Mouse (Mus musculus) kidney, embryonic 15.5 days (tissue): ENCODE data around the gene Cldn13. TPM values are rescaled to one million over a fixed set of nuclear protein-coding genes. Genes with fewer than 3 reads are reported as not detected.

Source experiments
- ATAC-seq: fragments of 200-750 bp; cut with Nextera tagmentation; replicated peaks from 2 replicates; pipeline ENCODE4 v1.8.0; 2017; ENCODE audit warnings: moderate TSS enrichment; ENCODE audit not compliant: low FRiP score
- H3K27ac ChIP-seq: fragments of 300-500 bp; sonication (generic); 2 replicates; pipeline ENCODE4 v1.5.1; 2015; ENCODE audit warnings: mild to moderate bottlenecking, inconsistent platforms
- H3K27me3 ChIP-seq: fragments of 300-500 bp; sonication (generic); 2 replicates; pipeline ENCODE4 v1.6.1; 2015; ENCODE audit warnings: inconsistent platforms
- H3K36me3 ChIP-seq: fragments of 300-500 bp; sonication (generic); 2 replicates; pipeline ENCODE4 v1.6.1; 2015; ENCODE audit warnings: inconsistent platforms
- H3K4me1 ChIP-seq: fragments of 300-500 bp; sonication (generic); 2 replicates; pipeline ENCODE4 v1.6.1; 2015; ENCODE audit warnings: inconsistent platforms
- H3K4me2 ChIP-seq: fragments of 300-500 bp; sonication (generic); 2 replicates; pipeline ENCODE4 v1.6.1; 2015; ENCODE audit warnings: moderate library complexity, mild to moderate bottlenecking, inconsistent platforms
- H3K4me3 ChIP-seq: fragments of 300-500 bp; sonication (generic); replicated peaks from 2 replicates; pipeline ENCODE4 v1.5.1; 2015; ENCODE audit warnings: mild to moderate bottlenecking, inconsistent platforms
- H3K9ac ChIP-seq: fragments of 300-500 bp; sonication (generic); 2 replicates; pipeline ENCODE4 v1.6.1; 2015; ENCODE audit warnings: mild to moderate bottlenecking, inconsistent platforms
- H3K9me3 ChIP-seq: fragments of 300-500 bp; sonication (generic); replicated peaks from 2 replicates; pipeline ENCODE4 v1.6.1; 2016; ENCODE audit warnings: inconsistent platforms
- WGBS: fragments of 180-500 bp; shearing (Covaris S2); methylation state at CpG from one replicate; pipeline ENCODE4 v1.1.7; 2015; ENCODE audit warnings: mixed read lengths; 5-methylcytosine and 5-hydroxymethylcytosine counted together
- polyA plus RNA-seq: library from polyadenylated mRNA; unstranded; fragments of >200 nt; fragmentation: Nextera tagmentation; extraction: Ambion mirVana; gene quantifications from 2 replicates; pipeline ENCODE4 v1.2.1, GENCODE M21; 2015

The Cldn13 gene
- polyA plus RNA-seq, 1 experiment from 2014 or later = 5.1 TPM

DNA sequence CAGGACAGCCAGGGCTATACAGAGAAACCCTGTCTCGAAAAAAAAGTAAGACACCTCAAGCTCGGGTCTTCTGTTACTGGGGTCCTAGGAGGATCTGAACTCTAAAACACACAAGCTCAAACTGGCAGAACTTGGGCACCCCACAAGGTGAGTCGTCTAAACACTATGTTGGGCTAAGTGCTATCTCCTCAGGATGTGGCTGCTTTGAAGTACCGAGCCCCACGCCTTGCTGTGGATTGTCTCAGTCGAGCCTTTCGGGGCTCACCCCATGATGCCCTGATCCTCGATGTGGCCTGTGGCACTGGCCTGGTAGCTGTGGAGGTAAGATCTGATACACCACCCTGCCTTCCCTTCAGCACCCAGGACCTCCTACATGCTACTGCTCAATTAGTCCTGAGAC is 18.0 kb upstream of the Cldn13 start:
- H3K36me3 ChIP-seq = peaks cover 19% of the 10 kb centered on the region; the same call in 1 of the 2 replicates
- no peaks in the 10 kb centered on the region for H3K9me3 ChIP-seq
- 90% methylated on average over 8 of the region's 8 CpGs for WGBS
- peak overlapping the region; percentile 74 for H3K4me2 ChIP-seq
- peaks cover 15% of the 10 kb centered on the region for H3K4me1 ChIP-seq
- no peak overlapping the region for H3K9ac ChIP-seq
- ATAC-seq = no peak
- peak overlapping the region; percentile 82 for H3K4me3 ChIP-seq
- no peak overlapping the region for H3K27ac ChIP-seq
- H3K27me3 ChIP-seq = no peaks in the 10 kb centered on the region

- H3K27ac ChIP-seq = peak overlapping the region; percentile 90
- WGBS = 45% methylated on average over 9 of the region's 9 CpGs
- no peaks in the 10 kb centered on the region for H3K27me3 ChIP-seq
- peaks cover 19% of the 10 kb centered on the region; the same call in 1 of the 2 replicates for H3K36me3 ChIP-seq
- ATAC-seq = peak; percentile 44
- peak overlapping the region; percentile 74 for H3K4me2 ChIP-seq
- H3K9ac ChIP-seq = peak overlapping the region; percentile 83
- peak overlapping the region; percentile 82 for H3K4me3 ChIP-seq
- no peaks in the 10 kb centered on the region for H3K9me3 ChIP-seq
- peaks cover 15% of the 10 kb centered on the region for H3K4me1 ChIP-seq
These were observed 17.6 kb upstream of the Cldn13 start for GRCm38 (mm10) chr5:134932903-134933276.

DNA sequence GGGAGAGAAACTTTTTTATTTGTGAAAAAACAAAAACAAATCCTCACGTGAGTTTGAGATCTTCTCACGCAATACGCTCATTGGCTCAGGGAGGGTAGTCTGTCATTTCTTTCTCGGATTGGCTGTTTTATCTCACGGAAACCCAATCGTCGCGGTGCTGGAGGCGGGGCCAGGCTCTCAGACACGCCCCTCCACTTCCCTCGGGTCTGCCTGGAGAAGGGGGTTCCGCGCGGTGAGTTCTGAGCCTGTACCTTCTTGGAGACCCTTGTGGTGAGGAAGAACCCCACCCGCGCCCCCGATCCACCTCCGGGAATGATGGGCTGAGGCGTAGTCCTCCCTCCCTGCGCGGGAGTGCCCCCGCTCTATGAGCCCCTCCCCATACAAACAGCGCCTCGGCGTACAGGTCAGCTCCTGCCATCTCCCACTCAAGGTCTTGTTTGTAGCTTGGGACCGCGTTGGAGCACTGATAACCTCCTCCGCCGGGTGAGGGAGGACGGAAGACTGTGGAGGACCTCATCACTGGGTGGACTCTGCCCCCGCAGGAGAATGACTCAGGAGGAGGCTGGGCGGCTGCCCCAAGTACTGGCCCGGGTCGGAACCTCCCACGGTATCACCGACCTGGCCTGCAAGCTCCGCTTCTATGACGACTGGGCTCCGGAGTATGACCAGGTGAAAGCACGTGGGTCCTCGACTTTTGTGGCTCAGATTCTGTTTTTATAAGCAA is 17.0 kb upstream of the Cldn13 start, which contains the start of gene Mettl27:
Mettl27 (plus strand) TSS at position 190 of the 724 bp plus-strand sequence.
- peak within 1 kb of the TSS; percentile 90 for H3K27ac ChIP-seq
- ATAC-seq = peak; percentile 96
- no peaks in the 10 kb centered on the region for H3K27me3 ChIP-seq
- H3K9me3 ChIP-seq = no peaks in the 10 kb centered on the region
- H3K4me1 ChIP-seq = peaks cover 15% of the 10 kb centered on the region
- peaks cover 19% of the 10 kb centered on the region; the same call in 1 of the 2 replicates for H3K36me3 ChIP-seq
- peak within 1 kb of the TSS; percentile 83 for H3K9ac ChIP-seq
- peak within 1 kb of the TSS; percentile 82 for H3K4me3 ChIP-seq
- H3K4me2 ChIP-seq = peak within 1 kb of the TSS; percentile 74
- under 1% methylated on average over 41 of the region's 41 CpGs for WGBS

- WGBS = 86% methylated on average over 2 of the region's 2 CpGs
- Histone ChIP-seq H3K27ac (no peak overlapping the region), H3K4me2 (no peak overlapping the region), H3K27me3 (no peaks in the 10 kb centered on the region), H3K9me3 (no peaks in the 10 kb centered on the region), H3K36me3 (peaks cover 14% of the 10 kb centered on the region; the same call in 1 of the 2 replicates), H3K9ac (no peak overlapping the region), H3K4me3 (no peak overlapping the region), H3K4me1 (peaks cover 15% of the 10 kb centered on the region)
- no peak for ATAC-seq
These were observed 14.7 kb upstream of the Cldn13 start for GRCm38 (mm10) chr5:134929988-134930387.

- no peak overlapping the region for H3K4me2 ChIP-seq
- no peaks in the 10 kb centered on the region for H3K9me3 ChIP-seq
- H3K4me3 ChIP-seq = no peak overlapping the region
- H3K9ac ChIP-seq = no peak overlapping the region
- no peak for ATAC-seq
- WGBS = 61% methylated on average over 4 of the region's 4 CpGs
- no peaks in the 10 kb centered on the region for H3K27me3 ChIP-seq
- H3K4me1 ChIP-seq = 0 out of 2 replicates have a peak, but pooled peaks cover 2% of the 10 kb centered on the region
- H3K36me3 ChIP-seq = no peaks in the 10 kb centered on the region
- no peak overlapping the region for H3K27ac ChIP-seq
These were observed 11.4 kb upstream of the Cldn13 start for GRCm38 (mm10) chr5:134926726-134927125.

DNA sequence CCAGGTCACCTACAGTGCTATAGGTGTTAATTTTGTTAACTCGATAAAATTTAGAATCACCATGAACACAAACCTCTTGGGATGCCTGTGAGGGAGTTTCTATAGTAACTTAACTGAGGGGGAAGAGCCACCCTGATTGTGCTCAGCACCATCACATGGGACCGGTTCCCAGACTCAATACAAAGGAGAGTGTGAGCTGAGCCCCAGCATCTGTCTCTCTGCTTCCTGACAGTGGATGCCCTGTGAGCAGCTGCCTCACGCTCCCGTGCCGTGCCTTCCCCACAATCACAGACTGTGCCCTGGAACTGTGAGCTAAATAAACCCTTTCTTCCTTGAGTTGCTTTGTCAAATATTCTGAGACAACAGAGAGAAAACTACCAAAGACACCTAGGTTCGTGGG is 7.8 kb upstream of the Cldn13 start:
- 72% methylated on average over 6 of the region's 6 CpGs for WGBS
- H3K27me3 ChIP-seq = no peaks in the 10 kb centered on the region
- no peak overlapping the region for H3K27ac ChIP-seq
- H3K9me3 ChIP-seq = no peaks in the 10 kb centered on the region
- no peaks in the 10 kb centered on the region for H3K4me1 ChIP-seq
- no peak overlapping the region for H3K9ac ChIP-seq
- no peaks in the 10 kb centered on the region for H3K36me3 ChIP-seq
- H3K4me2 ChIP-seq = no peak overlapping the region
- no peak overlapping the region for H3K4me3 ChIP-seq
- no peak for ATAC-seq

GRCm38 (mm10) chr5:134921106-134921505 is 5.8 kb upstream of the Cldn13 start:
- WGBS = 94% methylated on average over 8 of the region's 8 CpGs
- no peak overlapping the region for H3K4me2 ChIP-seq
- H3K9me3 ChIP-seq = no peaks in the 10 kb centered on the region; the same call in 1 of the 2 replicates
- H3K9ac ChIP-seq = no peak overlapping the region
- no peak overlapping the region for H3K27ac ChIP-seq
- H3K4me3 ChIP-seq = no peak overlapping the region
- ATAC-seq = no peak
- H3K36me3 ChIP-seq = no peaks in the 10 kb centered on the region
- no peaks in the 10 kb centered on the region for H3K27me3 ChIP-seq
- no peaks in the 10 kb centered on the region for H3K4me1 ChIP-seq

DNA sequence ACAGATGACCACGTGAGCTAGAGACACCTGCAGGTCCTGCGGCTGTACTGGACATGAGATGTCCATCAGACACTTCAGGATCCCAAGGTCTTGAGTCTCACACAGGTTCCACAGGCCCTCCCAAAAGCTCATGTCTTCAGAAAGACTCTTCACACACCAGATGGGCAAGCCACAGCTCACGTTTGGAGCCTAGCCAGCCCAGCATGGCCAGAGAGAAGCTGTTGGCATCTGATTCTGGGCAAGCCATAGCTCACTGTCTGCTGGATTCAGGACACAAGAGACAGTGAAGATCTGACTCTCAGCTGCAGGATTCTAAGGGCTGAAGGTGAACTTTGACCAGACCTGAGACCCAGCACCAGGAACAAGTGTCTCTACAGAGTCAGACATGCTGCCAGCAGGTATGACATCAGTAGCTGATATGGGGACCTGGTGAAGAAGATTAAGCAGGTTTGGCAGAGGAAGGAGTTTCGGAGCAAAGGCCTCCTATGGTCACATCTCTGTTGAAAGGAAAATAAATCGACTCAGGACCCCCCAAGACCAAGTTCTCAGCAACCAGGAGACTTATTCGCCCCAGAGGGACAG is 4.9 kb upstream of the Cldn13 start:
- H3K27ac ChIP-seq = no peak overlapping the region
- 75% methylated on average over 6 of the region's 6 CpGs for WGBS
- H3K27me3 ChIP-seq = no peaks in the 10 kb centered on the region
- no peak overlapping the region for H3K9ac ChIP-seq
- ATAC-seq = no peak
- H3K4me1 ChIP-seq = no peaks in the 10 kb centered on the region
- no peak overlapping the region for H3K4me2 ChIP-seq
- H3K4me3 ChIP-seq = no peak overlapping the region
- H3K9me3 ChIP-seq = no peaks in the 10 kb centered on the region; the same call in 1 of the 2 replicates
- no peaks in the 10 kb centered on the region for H3K36me3 ChIP-seq

DNA sequence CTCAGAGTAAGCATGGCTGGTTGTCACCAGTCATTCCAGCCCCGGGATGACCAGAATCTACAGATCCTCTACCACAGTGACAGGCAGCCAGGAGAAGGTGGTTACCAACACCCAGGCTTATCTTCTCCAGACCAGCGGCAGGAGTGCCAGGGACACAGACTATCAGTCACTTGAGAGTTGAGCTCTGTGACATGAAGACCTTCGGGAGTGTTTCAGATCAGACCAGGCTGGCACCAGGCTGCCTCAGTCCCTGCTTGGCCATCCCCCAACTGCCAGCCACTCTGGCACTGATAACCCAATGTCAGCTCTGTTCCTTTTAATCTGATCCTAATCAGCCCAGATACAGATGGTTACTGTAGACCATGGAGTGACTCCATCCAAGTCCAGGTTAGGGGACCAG is 3.8 kb upstream of the Cldn13 start:
- no peak overlapping the region for H3K4me3 ChIP-seq
- no peak overlapping the region for H3K27ac ChIP-seq
- no peaks in the 10 kb centered on the region; the same call in 1 of the 2 replicates for H3K9me3 ChIP-seq
- WGBS = 90% methylated on average over 3 of the region's 3 CpGs
- H3K27me3 ChIP-seq = no peaks in the 10 kb centered on the region
- H3K36me3 ChIP-seq = no peaks in the 10 kb centered on the region
- peak; percentile 75 for ATAC-seq
- H3K4me1 ChIP-seq = no peaks in the 10 kb centered on the region
- no peak overlapping the region for H3K4me2 ChIP-seq
- no peak overlapping the region for H3K9ac ChIP-seq

GRCm38 (mm10) chr5:134918071-134918832 is 2.9 kb upstream of the Cldn13 start:
- WGBS = 48% methylated on average over 16 of the region's 16 CpGs
- Histone ChIP-seq H3K4me3 (no peak overlapping the region), H3K4me2 (no peak overlapping the region), H3K9me3 (no peaks in the 10 kb centered on the region; the same call in 1 of the 2 replicates), H3K4me1 (no peaks in the 10 kb centered on the region), H3K36me3 (no peaks in the 10 kb centered on the region), H3K9ac (no peak overlapping the region), H3K27me3 (0 out of 2 replicates have a peak, but pooled peaks cover 2% of the 10 kb centered on the region), H3K27ac (no peak overlapping the region)
- no peak for ATAC-seq

GRCm38 (mm10) chr5:134914510-134914909 is 816 bp downstream of the Cldn13 start:
- H3K27ac ChIP-seq = no peak overlapping the region
- no peak overlapping the region for H3K9ac ChIP-seq
- H3K27me3 ChIP-seq = 0 out of 2 replicates have a peak, but pooled peaks cover 2% of the 10 kb centered on the region
- 83% methylated on average over 8 of the region's 8 CpGs for WGBS
- H3K36me3 ChIP-seq = no peaks in the 10 kb centered on the region
- no peak overlapping the region for H3K4me3 ChIP-seq
- no peak for ATAC-seq
- no peaks in the 10 kb centered on the region for H3K4me1 ChIP-seq
- H3K9me3 ChIP-seq = no peaks in the 10 kb centered on the region; the same call in 1 of the 2 replicates
- H3K4me2 ChIP-seq = no peak overlapping the region

DNA sequence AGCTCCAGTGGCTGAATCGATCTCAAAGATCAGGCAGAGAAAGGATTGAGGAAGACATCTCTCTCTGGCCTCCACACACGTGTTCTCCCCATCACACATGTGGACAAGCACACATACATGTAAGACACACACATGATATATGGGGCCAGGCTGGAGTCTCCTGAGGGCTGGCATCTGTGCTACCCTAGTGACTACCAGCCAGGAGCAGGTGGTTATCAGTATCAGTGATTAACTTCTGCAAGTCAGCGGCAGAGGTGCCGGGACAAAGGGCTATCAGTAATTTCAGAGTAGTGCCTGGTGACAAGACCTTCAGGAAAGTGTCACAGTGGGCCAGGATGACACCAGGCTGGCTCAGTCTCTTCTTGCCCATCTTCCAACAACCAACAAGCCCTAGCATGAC is 1.6 kb downstream of the Cldn13 start:
- H3K36me3 ChIP-seq = no peaks in the 10 kb centered on the region
- H3K27me3 ChIP-seq = 0 out of 2 replicates have a peak, but pooled peaks cover 2% of the 10 kb centered on the region
- H3K4me1 ChIP-seq = no peaks in the 10 kb centered on the region
- H3K9me3 ChIP-seq = no peaks in the 10 kb centered on the region; the same call in 1 of the 2 replicates
- no peak overlapping the region for H3K4me2 ChIP-seq
- no peak overlapping the region for H3K27ac ChIP-seq
- H3K4me3 ChIP-seq = no peak overlapping the region
- H3K9ac ChIP-seq = no peak overlapping the region
- peak; percentile 74; the same call in 1 of the 2 replicates for ATAC-seq
- WGBS = 82% methylated on average over 4 of the region's 4 CpGs
